Mouse (Mus musculus): ENCODE results near the gene Kirrel. TPM values are rescaled to one million over a fixed set of nuclear protein-coding genes. Genes with fewer than 3 reads are reported as not detected.

The Kirrel gene
- polyA plus RNA-seq, 1 experiment, result 2.6 TPM

GRCm38 (mm10) chr3:87079751-87080150 is 94.8 kb downstream of the Kirrel start:
- Histone ChIP-seq H3K27ac (ENCODE audit: insufficient read depth, low read depth, low read length) (no peak overlapping the region), H3K4me1 (ENCODE audit: control insufficient read depth, insufficient read depth, insufficient read length, low read length) (no peaks in the 10 kb centered on the region), H3K36me3 (ENCODE audit: control insufficient read depth, insufficient read depth, low read length) (no peaks in the 10 kb centered on the region; the same call in 1 of the 2 replicates), H3K4me3 (ENCODE audit: low read depth, low read length) (no peak overlapping the region), H3K27me3 (ENCODE audit: control insufficient read depth, insufficient read depth, low read length) (no peaks in the 10 kb centered on the region)
- whole genome bisulfite sequencing, result 81% methylated on average over 4 of the region's 4 CpGs
- TF ChIP-seq POLR2A (IDR thresholded peaks at IDR 0.05; ENCODE audit: low read depth, low read length), result no peak
- no peak for TF ChIP-seq CTCF (IDR thresholded peaks at IDR 0.05; ENCODE audit: extremely low read depth, insufficient read length, insufficient replicate concordance, low read depth, low read length)

- TF ChIP-seq POLR2A (IDR thresholded peaks at IDR 0.05; ENCODE audit: low read depth, low read length) (no peak), CTCF (IDR thresholded peaks at IDR 0.05; ENCODE audit: extremely low read depth, insufficient read length, insufficient replicate concordance, low read depth, low read length) (no peak)
- no peaks in the 10 kb centered on the region for H3K4me1 ChIP-seq (ENCODE audit: control insufficient read depth, insufficient read depth, insufficient read length, low read length)
- no peaks in the 10 kb centered on the region for H3K27me3 ChIP-seq (ENCODE audit: control insufficient read depth, insufficient read depth, low read length)
- H3K27ac ChIP-seq (ENCODE audit: insufficient read depth, low read depth, low read length), result no peak overlapping the region
- WGBS, result 88% methylated on average over 7 of the region's 7 CpGs
- no peaks in the 10 kb centered on the region for H3K36me3 ChIP-seq (ENCODE audit: control insufficient read depth, insufficient read depth, low read length)
- H3K4me3 ChIP-seq (ENCODE audit: low read depth, low read length), result no peak overlapping the region
Observed at GRCm38 (mm10) chr3:87079301-87079700, 95.2 kb downstream of the Kirrel start.

- H3K4me1 ChIP-seq (ENCODE audit: control insufficient read depth, insufficient read depth, insufficient read length, low read length), result no peaks in the 10 kb centered on the region
- H3K27me3 ChIP-seq (ENCODE audit: control insufficient read depth, insufficient read depth, low read length), result no peaks in the 10 kb centered on the region
- no peaks in the 10 kb centered on the region for H3K36me3 ChIP-seq (ENCODE audit: control insufficient read depth, insufficient read depth, low read length)
- TF ChIP-seq CTCF (IDR thresholded peaks at IDR 0.05; ENCODE audit: extremely low read depth, insufficient read length, insufficient replicate concordance, low read depth, low read length) (no peak), POLR2A (IDR thresholded peaks at IDR 0.05; ENCODE audit: low read depth, low read length) (no peak)
- WGBS, result 71% methylated on average over 9 of the region's 9 CpGs
- no peak overlapping the region for H3K4me3 ChIP-seq (ENCODE audit: low read depth, low read length)
- no peak overlapping the region for H3K27ac ChIP-seq (ENCODE audit: insufficient read depth, low read depth, low read length)
Observed at GRCm38 (mm10) chr3:87077681-87078080, 96.9 kb downstream of the Kirrel start.

- H3K27me3 ChIP-seq (ENCODE audit: control insufficient read depth, insufficient read depth, low read length), result no peaks in the 10 kb centered on the region
- 76% methylated on average over 5 of the region's 5 CpGs for WGBS
- no peak overlapping the region for H3K27ac ChIP-seq (ENCODE audit: insufficient read depth, low read depth, low read length)
- no peaks in the 10 kb centered on the region for H3K36me3 ChIP-seq (ENCODE audit: control insufficient read depth, insufficient read depth, low read length)
- TF ChIP-seq POLR2A (IDR thresholded peaks at IDR 0.05; ENCODE audit: low read depth, low read length) (no peak), CTCF (IDR thresholded peaks at IDR 0.05; ENCODE audit: extremely low read depth, insufficient read length, insufficient replicate concordance, low read depth, low read length) (no peak)
- H3K4me3 ChIP-seq (ENCODE audit: low read depth, low read length), result no peak overlapping the region
- no peaks in the 10 kb centered on the region for H3K4me1 ChIP-seq (ENCODE audit: control insufficient read depth, insufficient read depth, insufficient read length, low read length)
Observed at GRCm38 (mm10) chr3:87076899-87077298, 97.6 kb downstream of the Kirrel start.

DNA sequence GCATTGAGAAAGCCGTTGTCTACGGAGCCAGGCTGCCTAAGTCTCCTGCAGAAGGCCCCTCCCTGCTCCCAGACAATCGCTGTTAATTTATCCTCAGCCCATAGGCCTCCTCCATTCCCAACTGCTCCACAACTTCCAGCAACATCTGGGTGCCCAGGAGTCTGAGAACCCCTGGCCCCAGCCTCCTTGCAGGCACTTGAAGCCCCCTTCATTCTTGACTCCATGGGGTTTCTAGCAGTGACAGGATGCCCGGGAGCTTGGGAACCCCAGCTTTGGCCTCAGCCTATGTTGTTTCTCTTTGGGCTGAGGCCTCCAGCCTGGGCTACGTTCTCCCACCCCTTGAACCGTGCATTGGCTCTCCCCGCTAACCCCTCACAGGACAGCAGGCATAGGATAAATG is 98.4 kb downstream of the Kirrel start:
- Histone ChIP-seq H3K36me3 (ENCODE audit: control insufficient read depth, insufficient read depth, low read length) (no peaks in the 10 kb centered on the region), H3K4me1 (ENCODE audit: control insufficient read depth, insufficient read depth, insufficient read length, low read length) (no peaks in the 10 kb centered on the region), H3K27me3 (ENCODE audit: control insufficient read depth, insufficient read depth, low read length) (no peaks in the 10 kb centered on the region), H3K27ac (ENCODE audit: insufficient read depth, low read depth, low read length) (no peak overlapping the region), H3K4me3 (ENCODE audit: low read depth, low read length) (no peak overlapping the region)
- TF ChIP-seq CTCF (IDR thresholded peaks at IDR 0.05; ENCODE audit: extremely low read depth, insufficient read length, insufficient replicate concordance, low read depth, low read length) (no peak), POLR2A (IDR thresholded peaks at IDR 0.05; ENCODE audit: low read depth, low read length) (no peak)
- WGBS, result 77% methylated on average over 7 of the region's 7 CpGs

DNA sequence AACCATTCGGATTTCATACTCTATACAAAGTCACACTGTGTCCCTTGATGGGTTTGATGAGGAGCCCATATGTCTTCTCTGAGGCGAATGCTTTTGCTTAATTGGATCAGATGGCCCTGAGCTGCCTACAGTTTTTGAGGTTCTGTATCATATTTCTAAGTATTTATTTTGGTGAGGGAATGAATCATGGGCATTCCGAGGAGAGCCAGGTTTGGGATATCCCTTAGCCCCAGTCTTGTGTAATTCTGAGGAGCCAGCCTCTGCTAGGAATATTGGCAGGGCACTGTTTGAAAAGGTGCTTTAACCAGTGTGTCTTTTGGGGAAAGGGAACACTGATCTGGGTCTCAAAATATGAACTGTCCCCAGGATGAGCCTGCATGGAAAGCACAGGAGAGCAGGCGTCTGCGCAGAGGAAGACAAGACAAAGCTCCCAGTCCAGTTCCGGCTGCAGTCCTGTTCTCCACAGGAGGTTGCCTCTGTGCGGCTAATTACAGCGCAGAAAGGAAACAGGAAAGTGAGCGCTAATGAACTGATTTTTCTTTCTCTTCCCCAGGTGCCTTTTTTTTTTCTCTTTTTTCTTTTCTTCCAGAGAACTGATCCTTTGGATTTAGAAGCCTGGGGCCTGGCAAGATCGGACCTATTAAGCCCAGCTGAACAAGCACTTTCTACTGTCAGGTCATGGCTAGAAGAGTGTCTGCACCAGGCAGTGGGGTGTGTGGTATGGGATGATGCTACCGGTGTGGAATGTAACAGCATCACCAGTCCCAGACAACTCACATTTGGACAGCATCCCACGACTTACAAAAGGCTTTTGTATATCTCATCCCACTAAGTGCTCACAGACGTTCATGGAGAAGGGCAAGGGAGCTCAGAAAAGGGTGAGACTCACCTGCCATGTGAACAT is 101.7 kb downstream of the Kirrel start:
- no peak overlapping the region for H3K27ac ChIP-seq (ENCODE audit: insufficient read depth, low read depth, low read length)
- H3K4me1 ChIP-seq (ENCODE audit: control insufficient read depth, insufficient read depth, insufficient read length, low read length), result no peaks in the 10 kb centered on the region
- H3K27me3 ChIP-seq (ENCODE audit: control insufficient read depth, insufficient read depth, low read length), result no peaks in the 10 kb centered on the region
- no peak overlapping the region for H3K4me3 ChIP-seq (ENCODE audit: low read depth, low read length)
- TF ChIP-seq POLR2A (IDR thresholded peaks at IDR 0.05; ENCODE audit: low read depth, low read length) (no peak), CTCF (IDR thresholded peaks at IDR 0.05; ENCODE audit: extremely low read depth, insufficient read length, insufficient replicate concordance, low read depth, low read length) (no peak)
- 60% methylated on average over 13 of the region's 13 CpGs for WGBS
- H3K36me3 ChIP-seq (ENCODE audit: control insufficient read depth, insufficient read depth, low read length), result no peaks in the 10 kb centered on the region

DNA sequence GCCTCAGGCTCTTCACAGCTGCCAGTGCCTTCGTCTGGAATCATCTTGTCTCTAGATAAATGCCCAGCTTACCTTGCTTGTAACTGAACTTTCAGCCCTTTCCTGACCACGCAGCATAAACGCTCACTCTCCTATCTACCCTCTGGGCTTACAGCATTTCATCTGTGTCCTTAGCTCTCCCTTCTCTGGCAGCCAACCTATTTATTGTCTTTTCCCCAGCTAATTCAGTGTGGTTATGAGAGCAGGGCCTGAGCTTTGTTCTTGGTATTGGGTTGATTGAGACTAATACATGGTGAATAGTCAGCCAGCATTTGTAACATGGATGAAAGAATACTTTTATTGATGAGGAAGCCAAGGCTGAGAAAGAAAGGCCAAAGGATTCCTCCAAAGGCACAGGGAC is 102.4 kb downstream of the Kirrel start:
- H3K4me1 ChIP-seq (ENCODE audit: control insufficient read depth, insufficient read depth, insufficient read length, low read length), result no peaks in the 10 kb centered on the region
- H3K27me3 ChIP-seq (ENCODE audit: control insufficient read depth, insufficient read depth, low read length), result no peaks in the 10 kb centered on the region
- H3K27ac ChIP-seq (ENCODE audit: insufficient read depth, low read depth, low read length), result no peak overlapping the region
- no peaks in the 10 kb centered on the region for H3K36me3 ChIP-seq (ENCODE audit: control insufficient read depth, insufficient read depth, low read length)
- no peak overlapping the region for H3K4me3 ChIP-seq (ENCODE audit: low read depth, low read length)
- TF ChIP-seq POLR2A (IDR thresholded peaks at IDR 0.05; ENCODE audit: low read depth, low read length) (no peak), CTCF (IDR thresholded peaks at IDR 0.05; ENCODE audit: extremely low read depth, insufficient read length, insufficient replicate concordance, low read depth, low read length) (no peak)
- 73% methylated on average over 3 of the region's 3 CpGs for WGBS

All from small intestine, adult 2 months (tissue).